Comparison of ENCODE assay signal across 11 mouse cellular contexts in the genomic region with DNA sequence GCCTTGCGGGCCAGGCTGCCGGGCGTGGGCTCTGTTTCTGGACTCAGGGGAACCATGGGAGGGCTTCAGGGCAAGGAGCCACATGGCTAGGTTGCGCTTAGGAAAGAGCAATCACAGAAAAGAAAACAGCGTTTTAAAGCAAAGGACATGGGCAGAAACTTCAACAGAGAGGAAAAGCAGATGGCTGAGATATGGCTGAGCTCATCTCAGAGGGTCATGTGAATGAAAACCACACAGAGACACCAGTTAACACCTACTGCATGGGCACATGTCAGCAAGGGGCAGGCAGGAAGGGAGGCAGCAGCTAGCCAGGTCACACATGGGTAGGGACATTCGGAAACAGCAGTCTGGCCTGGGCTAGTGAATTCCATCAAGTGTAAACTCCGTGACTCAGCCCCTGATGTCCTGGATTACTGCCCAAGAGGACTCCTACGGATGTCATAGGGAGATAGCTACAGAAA. TPM values are rescaled to one million over a fixed set of nuclear protein-coding genes. Genes with fewer than 3 reads are reported as not detected.
DNase-seq lines count a peak whose midpoint lies in the region; ATAC-seq and TF ChIP-seq lines count a peak whose summit lies in the region.
"Had no signal": no experiment of that assay in that cellular context is flagged by ENCODE, and none has a peak within 500 bp of the region (broad histone marks: within the 10 kb centered on the region; RNA-seq: fewer than 3 reads in every experiment).

No protein-coding gene starts in this region.

- H3K4me1 ChIP-seq in megakaryocyte, embryonic 14.5 days = peaks cover 45% of the 10 kb centered on the region
- H3K4me1 ChIP-seq in embryonic facial prominence, embryonic 13.5 days = peaks cover 68% of the 10 kb centered on the region
- H3K4me1 ChIP-seq in limb, embryonic 15.5 days = peaks cover 50% of the 10 kb centered on the region
- H3K4me1 ChIP-seq in kidney, adult 2 months (ENCODE audit: control insufficient read depth, insufficient read depth, low read length) = no peaks in the 10 kb centered on the region
- H3K4me1 ChIP-seq: liver, embryonic 15.5 days had no signal

- peak; percentile 70 to 78 for DNase-seq in heart, adult 9 months (ENCODE audit: low spot score in 2 of 2)
- no peak for DNase-seq in B cell, adult 2 months
- no peak for DNase-seq in kidney, adult 2 months
- DNase-seq: retina, postnatal 1 day; thymus, postnatal 14 days had no signal

- no peak overlapping the region for H3K4me2 ChIP-seq in embryonic facial prominence, embryonic 13.5 days
- no peak overlapping the region for H3K4me2 ChIP-seq in limb, embryonic 15.5 days
- H3K4me2 ChIP-seq: hindbrain, embryonic 15.5 days; liver, embryonic 15.5 days had no signal

- no peak for ATAC-seq in megakaryocyte, adult 5-6 weeks (ENCODE audit: poor library complexity, severe bottlenecking)
- no peak for ATAC-seq in embryonic facial prominence, embryonic 13.5 days (ENCODE audit: insufficient number of reproducible peaks, insufficient read depth, low FRiP score, low TSS enrichment, low read depth)
- no peak for ATAC-seq in limb, embryonic 15.5 days (ENCODE audit: insufficient number of reproducible peaks, low FRiP score, low TSS enrichment, low read depth)

- TF ChIP-seq POLR2A in kidney, adult 2 months (IDR thresholded peaks at IDR 0.05; ENCODE audit: low read depth, low read length) = no peak

- H3K27ac ChIP-seq in embryonic facial prominence, embryonic 13.5 days = peak overlapping the region; percentile 96
- peak overlapping the region; percentile 76 for H3K27ac ChIP-seq in limb, embryonic 15.5 days
- no peak overlapping the region for H3K27ac ChIP-seq in kidney, adult 2 months (ENCODE audit: insufficient read depth, low read depth, low read length)
- H3K27ac ChIP-seq: hindbrain, embryonic 15.5 days; liver, embryonic 15.5 days had no signal

- no peak overlapping the region for H3K9ac ChIP-seq in embryonic facial prominence, embryonic 13.5 days
- H3K9ac ChIP-seq in limb, embryonic 15.5 days = no peak overlapping the region
- H3K9ac ChIP-seq: hindbrain, embryonic 15.5 days; liver, embryonic 15.5 days had no signal

- no peaks in the 10 kb centered on the region for H3K36me3 ChIP-seq in megakaryocyte, embryonic 14.5 days (replicated peaks; ENCODE audit: low read length)
- H3K36me3 ChIP-seq in embryonic facial prominence, embryonic 13.5 days = no peaks in the 10 kb centered on the region
- no peaks in the 10 kb centered on the region for H3K36me3 ChIP-seq in limb, embryonic 15.5 days
- H3K36me3 ChIP-seq in kidney, adult 2 months (ENCODE audit: control insufficient read depth, insufficient read depth, low read length) = no peaks in the 10 kb centered on the region
- H3K36me3 ChIP-seq: hindbrain, embryonic 15.5 days; liver, embryonic 15.5 days had no signal

- H3K4me3 ChIP-seq in megakaryocyte, embryonic 14.5 days (replicated peaks) = peak overlapping the region; percentile 13
- no peak overlapping the region for H3K4me3 ChIP-seq in embryonic facial prominence, embryonic 13.5 days
- no peak overlapping the region for H3K4me3 ChIP-seq in limb, embryonic 15.5 days
- H3K4me3 ChIP-seq in kidney, adult 2 months (ENCODE audit: insufficient read depth, low read depth, low read length) = no peak overlapping the region
- H3K4me3 ChIP-seq: hindbrain, embryonic 15.5 days; liver, embryonic 15.5 days had no signal

- WGBS in embryonic facial prominence, embryonic 13.5 days = 63% methylated on average over 8 of the region's 8 CpGs
- 50% methylated on average over 8 of the region's 8 CpGs for WGBS in limb, embryonic 15.5 days
- 63% methylated on average over 8 of the region's 8 CpGs for WGBS in kidney, adult 2 months

- TF ChIP-seq CTCF in kidney, adult 2 months (conservative IDR thresholded peaks at IDR 0.05; ENCODE audit: insufficient read depth, insufficient read length, low read depth, low read length) = no peak

- peaks cover 5% of the 10 kb centered on the region; the same call in 1 of the 2 replicates for H3K9me3 ChIP-seq in megakaryocyte, embryonic 14.5 days
- H3K9me3 ChIP-seq in embryonic facial prominence, embryonic 13.5 days = no peaks in the 10 kb centered on the region
- no peaks in the 10 kb centered on the region for H3K9me3 ChIP-seq in limb, embryonic 15.5 days
- H3K9me3 ChIP-seq: hindbrain, embryonic 15.5 days; liver, embryonic 15.5 days had no signal

- H3K27me3 ChIP-seq in megakaryocyte, embryonic 14.5 days (replicated peaks) = peaks cover 94% of the 10 kb centered on the region
- no peaks in the 10 kb centered on the region for H3K27me3 ChIP-seq in embryonic facial prominence, embryonic 13.5 days
- H3K27me3 ChIP-seq in limb, embryonic 15.5 days = no peaks in the 10 kb centered on the region
- H3K27me3 ChIP-seq in kidney, adult 2 months (replicated peaks; ENCODE audit: control insufficient read depth, insufficient read depth, low read length) = no peaks in the 10 kb centered on the region
- H3K27me3 ChIP-seq: liver, embryonic 15.5 days had no signal

RNA-seq across cellular contexts. Expression of gene Fbln2, which starts 10.3 kb away (rescaled TPM):
- 0.03 TPM in 1 of 2 replicates, not detected in the other for polyA plus RNA-seq in megakaryocyte, embryonic 14.5 days (2012; ENCODE audit: insufficient read depth, low replicate concordance)
- total RNA-seq in megakaryocyte, adult 5-6 weeks (2015) = not detected in 2 replicates
- total RNA-seq in megakaryocyte, adult 5-6 weeks (2017) = not detected in 2 replicates
- 298 and 344 TPM in 2 replicates for polyA plus RNA-seq in embryonic facial prominence, embryonic 13.5 days (2015; fragmentation: Nextera tagmentation; extraction: Ambion mirVana)
- 297 and 305 TPM in 2 replicates for polyA plus RNA-seq in limb, embryonic 15.5 days (2015; fragmentation: Nextera tagmentation; extraction: Ambion mirVana)
- 12.6 and 18.0 TPM in 2 replicates for polyA plus RNA-seq in kidney, adult 2 months (2012; rRNA removed)

RNA-seq across cellular contexts. Expression of gene Hdac11, which starts 45.4 kb away (rescaled TPM):
- polyA plus RNA-seq in megakaryocyte, embryonic 14.5 days (2012; ENCODE audit: insufficient read depth, low replicate concordance) = 0.46 TPM in 1 of 2 replicates, not detected in the other
- total RNA-seq in megakaryocyte, adult 5-6 weeks (2015) = 0.27 and 0.80 TPM in 2 replicates
- 0.16 and 0.37 TPM in 2 replicates for total RNA-seq in megakaryocyte, adult 5-6 weeks (2017)
- polyA plus RNA-seq in embryonic facial prominence, embryonic 13.5 days (2015; fragmentation: Nextera tagmentation; extraction: Ambion mirVana) = 12.8 and 15.6 TPM in 2 replicates
- polyA plus RNA-seq in limb, embryonic 15.5 days (2015; fragmentation: Nextera tagmentation; extraction: Ambion mirVana) = 13.5 and 13.9 TPM in 2 replicates
- 43.5 and 46.7 TPM in 2 replicates for polyA plus RNA-seq in kidney, adult 2 months (2012; rRNA removed)

Comparison
In these comparisons a context has a peak if more than half of its experiments do, and no peak if none do; other contexts are left out.
1. DNase-seq: peak in heart, adult 9 months (2 of 2); none in B cell, adult 2 months (0 of 2) and kidney, adult 2 months (single experiment).
2. RNA of gene Fbln2, which starts 10.3 kb away (polyA plus RNA-seq): 298 to 344 TPM in embryonic facial prominence, embryonic 13.5 days and 297 to 305 TPM in limb, embryonic 15.5 days; 12.6 to 18.0 TPM in kidney, adult 2 months and 0.03 TPM in megakaryocyte, embryonic 14.5 days; every median in the first group is over 10 times any median in the second.